Mouse (Mus musculus) midbrain, postnatal 0 days (tissue): Measurements from ENCODE around the gene Hoxd4. TPM values are rescaled to one million over a fixed set of nuclear protein-coding genes. Genes with fewer than 3 reads are reported as not detected.

Experiments
- ATAC-seq: fragments of 200-750 bp; cut with Nextera tagmentation; 2 replicates; pipeline ENCODE4 v1.8.0; 2017; ENCODE audit warnings: moderate number of reproducible peaks, mild to moderate bottlenecking, moderate TSS enrichment, moderate library complexity; ENCODE audit not compliant: low FRiP score
- DNase-seq: peaks from one replicate; pipeline ENCODE4 v3.0.0-alpha.2; 2015; ENCODE audit warnings: low spot score
- H3K27ac ChIP-seq: fragments of 300-500 bp; sonication (generic); 2 replicates; pipeline ENCODE4 v1.5.1; 2014; ENCODE audit warnings: low read depth, mild to moderate bottlenecking, low read length, mixed read lengths
- H3K27me3 ChIP-seq: fragments of 300-500 bp; sonication (generic); 2 replicates; pipeline ENCODE4 v1.6.1; 2014; ENCODE audit warnings: low read length, control low read depth, mixed read lengths; ENCODE audit not compliant: insufficient read depth
- H3K36me3 ChIP-seq: fragments of 300-500 bp; sonication (generic); 2 replicates; pipeline ENCODE4 v1.6.1; 2014; ENCODE audit warnings: low read length, control low read depth, mixed read lengths; ENCODE audit not compliant: insufficient read depth
- H3K4me1 ChIP-seq: fragments of 300-500 bp; sonication (generic); 2 replicates; pipeline ENCODE4 v1.6.1; 2014; ENCODE audit warnings: mild to moderate bottlenecking, control low read depth, antibody characterized with exemption, low read length, mixed read lengths; ENCODE audit not compliant: insufficient read depth
- H3K4me2 ChIP-seq: fragments of 300-500 bp; sonication (generic); 2 replicates; pipeline ENCODE4 v1.6.1; 2014; ENCODE audit warnings: low read depth, mild to moderate bottlenecking, low read length, mixed read lengths; ENCODE audit not compliant: poor library complexity, severe bottlenecking
- H3K4me3 ChIP-seq: fragments of 300-500 bp; sonication (generic); 2 replicates; pipeline ENCODE4 v1.5.1; 2014; ENCODE audit warnings: low read depth, mild to moderate bottlenecking, low read length, moderate library complexity
- H3K9ac ChIP-seq: fragments of 300-500 bp; sonication (generic); replicated peaks from 2 replicates; pipeline ENCODE4 v1.6.1; 2014; ENCODE audit warnings: mild to moderate bottlenecking, low read length, moderate library complexity, mixed read lengths; ENCODE audit not compliant: poor library complexity, severe bottlenecking
- H3K9me3 ChIP-seq: fragments of 300-500 bp; sonication (generic); 2 replicates; pipeline ENCODE4 v1.6.1; 2016; ENCODE audit warnings: low read length, control low read depth
- CTCF ChIP-seq: IDR thresholded peaks from 2 replicates; pipeline ENCODE4 v1.5.1; 2016; ENCODE audit warnings: antibody characterized with exemption, mild to moderate bottlenecking
- WGBS: fragments of 180-500 bp; shearing (Covaris S2); extraction: QIAGEN DNeasy Blood & Tissue Kit; methylation state at CpG from one replicate; pipeline ENCODE4 v1.1.7; 2014; 5-methylcytosine and 5-hydroxymethylcytosine counted together
- polyA plus RNA-seq: library from polyadenylated mRNA; unstranded; fragments of >200 nt; fragmentation: Nextera tagmentation; extraction: Ambion mirVana; gene quantifications from 2 replicates; pipeline ENCODE4 v1.2.1, GENCODE M21; 2015
- total RNA-seq: library from RNA; depleted of rRNA; stranded (reverse); fragments of >200 nt; gene quantifications from 2 replicates; pipeline ENCODE4 v1.2.3, GENCODE M21; 2014

The Hoxd4 gene
- total and polyA plus RNA-seq, 2 experiments from 2014 or later: 1.2 TPM; not detected in 1

DNA sequence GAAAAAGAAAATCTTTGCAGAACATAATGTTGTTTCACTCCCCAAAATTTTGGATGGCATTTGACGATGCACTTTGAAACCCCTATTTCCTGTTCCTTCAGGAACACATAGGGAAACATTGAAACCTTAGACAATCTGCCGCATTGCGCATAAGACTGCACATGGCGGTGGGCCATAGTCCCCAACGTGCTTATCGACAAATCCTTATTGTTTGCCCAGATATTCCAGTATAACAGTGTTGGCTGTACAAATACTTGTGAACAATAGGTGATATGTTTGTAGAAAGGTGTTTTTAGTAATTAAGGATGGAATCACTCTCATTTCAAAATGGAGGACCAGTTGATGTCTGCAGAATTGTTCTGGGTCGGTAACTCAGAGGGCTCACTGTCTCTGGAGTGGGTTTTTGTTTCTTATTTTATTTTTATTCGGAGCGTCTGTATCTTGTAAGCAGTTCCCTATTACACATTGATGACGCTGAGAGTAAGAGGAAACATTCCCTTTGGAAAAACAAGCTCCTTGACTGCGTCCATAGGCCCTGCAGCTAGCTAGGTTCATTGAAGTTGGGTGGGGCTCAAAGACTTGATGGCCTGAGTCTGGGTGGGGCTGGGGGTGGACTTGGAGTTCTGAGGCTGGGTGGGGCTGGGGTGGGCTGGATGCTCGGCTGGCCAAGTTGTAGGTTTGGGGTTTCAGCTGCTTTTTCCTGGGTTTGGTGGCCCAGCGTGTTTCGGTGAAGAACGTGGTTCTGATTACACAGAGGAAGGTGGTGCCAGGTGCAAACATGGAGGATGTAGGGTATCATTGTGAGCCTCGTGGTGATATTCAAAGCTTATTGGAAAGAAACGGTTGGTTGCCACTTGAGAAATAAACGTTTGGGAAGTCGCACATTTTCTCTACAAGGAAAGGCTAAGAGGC is 1.8 kb downstream of the Hoxd4 start:
- DNase-seq (no peak), ATAC-seq (no peak)
- Histone ChIP-seq H3K36me3 (no peaks in the 10 kb centered on the region), H3K27me3 (peaks cover 93% of the 10 kb centered on the region), H3K4me3 (no peak overlapping the region), H3K9me3 (no peaks in the 10 kb centered on the region), H3K4me1 (no peaks in the 10 kb centered on the region), H3K9ac (no peak overlapping the region), H3K4me2 (no peak overlapping the region), H3K27ac (no peak overlapping the region)
- no peak for TF ChIP-seq CTCF
- WGBS: 4% methylated on average over 19 of the region's 19 CpGs

DNA sequence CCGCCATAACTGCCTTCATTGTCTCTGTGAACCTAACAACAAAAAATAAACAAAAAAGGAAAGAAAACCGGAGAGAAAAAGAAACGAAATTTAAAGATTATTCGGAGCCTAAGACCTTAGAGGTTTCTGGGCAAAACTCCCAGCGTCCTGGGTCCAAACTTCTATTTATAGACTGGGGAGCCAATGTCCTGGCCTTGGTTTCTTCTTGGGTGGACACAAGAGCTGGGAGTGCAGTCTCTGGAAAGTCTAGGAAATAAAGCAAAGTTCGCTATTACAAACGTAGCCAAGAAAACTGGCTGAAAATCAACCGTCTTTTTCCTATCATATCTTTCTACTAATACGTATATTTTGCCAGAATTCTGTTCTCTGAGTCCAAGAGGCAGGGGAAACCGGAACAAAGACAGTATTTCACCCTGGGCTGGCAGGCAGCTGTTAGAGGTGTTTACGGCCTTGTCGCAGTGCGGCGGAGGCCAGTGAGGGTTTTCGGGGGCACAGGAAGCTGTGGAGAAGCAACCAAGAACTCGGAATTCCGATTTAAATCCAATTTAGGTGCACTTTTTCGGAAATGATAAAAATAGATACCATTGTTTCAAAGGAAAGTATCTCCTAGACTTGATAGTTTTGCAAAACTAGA is 2.5 kb downstream of the Hoxd4 start:
- H3K4me2 ChIP-seq: no peak overlapping the region
- H3K4me3 ChIP-seq: no peak overlapping the region
- 4% methylated on average over 18 of the region's 18 CpGs for WGBS

DNA sequence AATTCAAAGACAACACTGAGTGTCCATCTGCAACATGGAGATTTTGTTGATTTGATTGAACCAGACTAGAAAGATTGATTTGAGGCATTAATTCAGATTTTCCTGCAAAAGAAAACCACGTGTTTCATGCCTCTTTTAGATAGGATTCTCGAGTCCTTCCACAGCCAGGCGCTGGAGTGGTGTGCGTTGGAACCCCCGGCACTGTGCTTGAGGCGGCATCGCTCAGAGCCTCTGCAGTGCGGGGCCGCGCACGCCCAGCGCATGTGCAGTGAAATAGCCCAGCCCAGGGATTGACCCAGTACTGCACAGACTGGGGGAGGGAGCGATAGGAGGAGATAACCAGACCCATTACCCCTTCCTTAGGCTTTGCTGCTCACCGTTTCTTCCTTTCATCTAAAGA is 3.2 kb downstream of the Hoxd4 start:
- TF ChIP-seq CTCF: no peak
- Histone ChIP-seq H3K27me3 (peaks cover 93% of the 10 kb centered on the region), H3K9me3 (no peaks in the 10 kb centered on the region), H3K4me1 (no peaks in the 10 kb centered on the region), H3K36me3 (no peaks in the 10 kb centered on the region), H3K4me2 (no peak overlapping the region), H3K9ac (no peak overlapping the region), H3K4me3 (no peak overlapping the region), H3K27ac (no peak overlapping the region)
- WGBS: 2% methylated on average over 14 of the region's 14 CpGs
- DNase-seq: no peak
- no peak for ATAC-seq

More for the DNA sequence above, 2.5 kb downstream of the Hoxd4 start:
- Histone ChIP-seq H3K36me3 (no peaks in the 10 kb centered on the region), H3K27me3 (peaks cover 93% of the 10 kb centered on the region), H3K9ac (no peak overlapping the region), H3K9me3 (no peaks in the 10 kb centered on the region), H3K27ac (no peak overlapping the region), H3K4me1 (no peaks in the 10 kb centered on the region)
- ATAC-seq (no peak), DNase-seq (no peak)
- TF ChIP-seq CTCF: no peak

DNA sequence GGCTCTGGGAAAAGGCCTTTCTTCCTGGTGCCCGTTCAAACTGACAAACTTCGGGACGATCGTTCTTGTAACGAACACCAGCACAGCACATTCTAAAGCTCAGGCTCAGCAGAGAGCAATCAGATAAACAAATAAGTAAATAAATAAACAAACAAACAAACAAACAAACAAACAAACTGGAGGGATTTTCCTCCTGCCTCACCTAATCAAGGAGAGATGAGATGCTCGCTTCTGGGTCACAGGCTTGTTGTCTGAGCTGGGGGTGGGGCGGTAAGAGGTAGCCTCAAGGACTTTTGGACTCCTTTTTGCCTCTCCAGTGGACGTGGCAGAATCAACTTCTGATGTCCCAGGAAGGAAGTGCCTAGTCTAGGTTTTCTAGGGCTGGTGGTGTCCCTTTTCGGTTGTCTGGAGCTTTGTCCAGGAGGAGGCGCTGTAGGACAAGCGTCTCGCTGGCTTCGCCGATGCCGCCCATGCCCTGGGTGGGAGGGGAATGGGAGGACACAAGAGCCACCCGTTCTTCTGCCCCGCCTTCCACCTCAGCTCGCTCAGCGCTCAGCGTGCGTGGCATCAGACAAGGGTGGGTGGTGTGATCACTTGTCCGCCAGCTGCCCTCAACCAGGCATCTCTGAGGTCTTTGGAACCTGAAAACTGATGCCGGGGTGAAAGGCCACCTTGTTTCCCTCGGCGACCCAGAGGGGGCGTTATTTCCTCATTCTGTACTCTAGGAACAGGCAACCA is 3.9 kb downstream of the Hoxd4 start:
- no peaks in the 10 kb centered on the region for H3K4me1 ChIP-seq
- H3K27me3 ChIP-seq: peaks cover 91% of the 10 kb centered on the region
- peak; percentile 85 for TF ChIP-seq CTCF
- no peak overlapping the region for H3K9ac ChIP-seq
- H3K4me3 ChIP-seq: peak overlapping the region; percentile 12; the same call in 1 of the 2 replicates
- 0 out of 2 replicates have a peak, but pooled peaks have one; percentile 27 for ATAC-seq
- 2% methylated on average over 26 of the region's 26 CpGs for WGBS
- no peaks in the 10 kb centered on the region for H3K9me3 ChIP-seq
- no peak overlapping the region for H3K27ac ChIP-seq
- peak overlapping the region; percentile 41 for H3K4me2 ChIP-seq
- peak; percentile 92 for DNase-seq
- no peaks in the 10 kb centered on the region for H3K36me3 ChIP-seq

DNA sequence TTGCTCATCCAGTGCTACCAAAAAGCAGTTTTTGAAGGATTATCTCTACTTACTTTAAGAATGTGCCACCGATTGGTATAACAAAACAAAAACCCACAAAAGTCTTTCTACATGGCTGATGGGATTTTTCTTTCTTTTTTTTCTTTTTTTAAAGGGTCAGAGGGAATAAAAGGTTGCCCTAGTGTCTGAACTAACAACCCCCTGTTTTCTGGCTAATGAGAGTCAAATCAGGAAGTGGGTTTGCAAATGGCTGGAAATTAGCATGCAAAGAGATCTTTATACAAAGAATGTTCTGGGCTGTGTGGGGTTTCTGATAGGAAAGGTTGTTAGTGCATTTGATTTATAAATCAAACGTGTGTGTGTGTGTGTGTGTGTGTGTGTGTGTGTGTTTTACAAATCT is 8.7 kb downstream of the Hoxd4 start:
- Histone ChIP-seq H3K4me2 (no peak overlapping the region), H3K4me3 (no peak overlapping the region), H3K36me3 (no peaks in the 10 kb centered on the region), H3K27me3 (peaks cover 97% of the 10 kb centered on the region), H3K9ac (no peak overlapping the region), H3K9me3 (no peaks in the 10 kb centered on the region), H3K27ac (no peak overlapping the region), H3K4me1 (no peaks in the 10 kb centered on the region)
- DNase-seq: no peak
- 8% methylated on average over 2 of the region's 2 CpGs for WGBS
- no peak for ATAC-seq
- TF ChIP-seq CTCF: no peak
